Mouse (Mus musculus) adrenal gland, postnatal 25 days (tissue): ENCODE data around the gene Agpat2. TPM values are rescaled to one million over a fixed set of nuclear protein-coding genes. Genes with fewer than 3 reads are reported as not detected.

Experiments
- DNase-seq: peaks from one replicate; pipeline ENCODE4 v3.0.0; 2021; ENCODE audit warnings: mixed read lengths
- long read RNA-seq: library from polyadenylated mRNA; stranded (forward); transcript quantifications from one replicate; pipeline ENCODE4 v2.0.0, GENCODE M21; 2021
- total RNA-seq: library from RNA; stranded (reverse); gene quantifications from 2 replicates; pipeline ENCODE4 v1.2.3, GENCODE M21; 2021

Agpat2 gene
- 290 and 352 TPM in 2 replicates for total RNA-seq
- long read RNA-seq, transcript Agpat2-202 (6 exons, 1,273 nt), result minor isoform, 56 of 1,101 reads
- long read RNA-seq, transcript Agpat2-203 (5 exons, 1,145 nt), result minor isoform, 16 of 1,101 reads
- long read RNA-seq, transcript Agpat2-201 (6 exons, 1,489 nt), result major isoform, 941 of 1,101 reads
- long read RNA-seq, partial matches to known transcripts, result 75 of 1,101 reads
- long read RNA-seq, other reads (novel, unspliced or antisense), result 13 of 1,101 reads

GRCm38 (mm10) chr2:26603720-26604671 is at the start of gene Agpat2:
TSS of gene Agpat2 (minus strand) at chr2:26604417.
- peak; percentile 93 for DNase-seq

- DNase-seq, result peak; percentile 58
Observed at GRCm38 (mm10) chr2:26646643-26647293, 42.6 kb upstream of the Agpat2 start.

- DNase-seq, result peak; percentile 26
Observed at GRCm38 (mm10) chr2:26643942-26644341, 39.7 kb upstream of the Agpat2 start.

- no peak for DNase-seq
Observed at GRCm38 (mm10) chr2:26641006-26641647, 36.9 kb upstream of the Agpat2 start.

GRCm38 (mm10) chr2:26639838-26640830 is 35.9 kb upstream of the Agpat2 start:
- peak; percentile 98 for DNase-seq

- DNase-seq, result no peak
Observed at GRCm38 (mm10) chr2:26639083-26639482, 34.9 kb upstream of the Agpat2 start.

GRCm38 (mm10) chr2:26638572-26638971 is 34.4 kb upstream of the Agpat2 start:
- DNase-seq, result no peak

- DNase-seq, result no peak
Observed at GRCm38 (mm10) chr2:26638039-26638438, 33.8 kb upstream of the Agpat2 start.

GRCm38 (mm10) chr2:26637316-26637932 is 33.2 kb upstream of the Agpat2 start:
- DNase-seq, result no peak

DNA sequence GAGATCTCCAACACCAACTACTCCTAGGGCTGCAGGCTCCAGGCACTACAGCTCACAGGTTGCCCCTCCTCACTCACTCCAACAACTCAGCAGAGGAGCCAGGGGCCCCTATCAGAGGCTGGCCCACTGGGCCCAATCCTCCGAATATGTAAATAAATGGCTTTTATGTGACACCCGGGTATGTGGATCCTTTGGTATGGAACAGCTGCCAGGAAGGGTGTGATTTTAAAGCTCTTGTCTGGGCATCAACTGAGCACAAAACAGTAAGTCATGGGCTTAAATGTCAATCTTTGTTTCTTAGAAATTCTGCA is 32.1 kb upstream of the Agpat2 start:
- DNase-seq, result no peak

GRCm38 (mm10) chr2:26635489-26636324 is 31.5 kb upstream of the Agpat2 start:
- no peak for DNase-seq

DNA sequence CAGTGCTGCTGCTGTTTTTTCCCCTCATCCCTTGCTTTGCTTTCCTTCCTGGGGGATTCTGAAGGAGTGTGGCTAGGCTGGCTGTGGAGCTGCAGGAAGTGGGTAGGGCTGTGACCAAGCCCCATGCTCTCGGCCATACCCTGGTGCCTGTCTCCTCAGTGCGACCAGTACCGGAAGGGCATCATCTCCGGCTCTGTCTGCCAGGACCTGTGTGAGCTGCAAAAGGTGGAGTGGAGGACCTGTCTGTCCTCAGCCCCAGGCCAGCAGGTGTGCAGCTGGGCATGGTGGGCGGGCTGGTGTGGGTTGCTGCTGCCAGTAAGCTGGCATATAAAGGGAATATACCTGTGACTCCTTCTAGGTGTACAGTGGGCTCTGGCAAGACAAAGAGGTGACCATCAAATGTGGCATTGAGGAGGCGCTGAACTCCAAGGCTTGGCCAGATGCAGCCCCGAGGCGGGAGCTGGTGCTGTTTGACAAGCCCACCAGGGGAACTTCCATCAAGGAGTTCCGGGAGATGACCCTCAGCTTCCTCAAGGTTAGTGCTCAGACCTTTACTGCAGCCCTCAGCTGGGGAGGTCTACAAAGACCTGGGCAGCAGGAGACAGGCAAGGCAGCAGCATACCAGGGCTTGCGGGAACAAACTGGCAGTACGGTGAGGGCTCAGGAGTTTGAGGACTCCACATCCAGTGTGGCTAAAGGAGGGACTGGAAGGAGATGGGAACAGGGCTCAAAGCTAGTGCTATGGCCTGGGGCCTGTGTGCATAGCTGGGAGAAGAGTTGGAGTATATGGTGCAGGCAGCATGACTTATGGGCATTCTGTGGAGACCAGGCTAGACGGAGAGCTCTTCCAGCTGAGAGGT is 30.6 kb upstream of the Agpat2 start:
- DNase-seq, result no peak

DNA sequence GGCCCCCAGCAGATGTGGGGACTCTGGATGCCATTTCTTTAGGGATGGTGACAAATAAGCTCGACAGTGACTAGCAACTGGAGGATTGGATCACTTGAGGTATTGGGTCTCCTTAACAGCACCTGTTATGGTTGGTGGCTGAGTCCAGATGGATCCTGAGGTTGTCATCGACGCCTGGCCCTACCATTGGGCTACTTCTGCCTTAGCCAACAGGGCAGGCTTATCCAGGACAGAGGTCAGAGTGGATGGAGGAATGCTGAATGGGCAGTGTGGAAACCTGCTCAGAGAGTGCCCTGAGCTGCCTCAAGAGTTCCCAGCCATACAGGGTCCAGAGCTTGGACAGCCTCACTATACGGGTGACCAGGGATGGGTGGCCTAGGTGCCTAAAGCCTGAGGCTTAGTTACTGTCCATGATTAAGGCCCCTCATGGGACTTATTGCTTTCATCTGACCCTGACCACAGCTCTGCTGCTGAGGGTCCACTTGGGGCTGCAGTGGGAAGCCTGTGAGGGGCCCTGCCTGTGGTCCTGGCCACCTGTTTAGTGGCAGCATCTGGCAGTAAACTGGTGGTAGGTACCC is 29.8 kb upstream of the Agpat2 start:
- no peak for DNase-seq

DNA sequence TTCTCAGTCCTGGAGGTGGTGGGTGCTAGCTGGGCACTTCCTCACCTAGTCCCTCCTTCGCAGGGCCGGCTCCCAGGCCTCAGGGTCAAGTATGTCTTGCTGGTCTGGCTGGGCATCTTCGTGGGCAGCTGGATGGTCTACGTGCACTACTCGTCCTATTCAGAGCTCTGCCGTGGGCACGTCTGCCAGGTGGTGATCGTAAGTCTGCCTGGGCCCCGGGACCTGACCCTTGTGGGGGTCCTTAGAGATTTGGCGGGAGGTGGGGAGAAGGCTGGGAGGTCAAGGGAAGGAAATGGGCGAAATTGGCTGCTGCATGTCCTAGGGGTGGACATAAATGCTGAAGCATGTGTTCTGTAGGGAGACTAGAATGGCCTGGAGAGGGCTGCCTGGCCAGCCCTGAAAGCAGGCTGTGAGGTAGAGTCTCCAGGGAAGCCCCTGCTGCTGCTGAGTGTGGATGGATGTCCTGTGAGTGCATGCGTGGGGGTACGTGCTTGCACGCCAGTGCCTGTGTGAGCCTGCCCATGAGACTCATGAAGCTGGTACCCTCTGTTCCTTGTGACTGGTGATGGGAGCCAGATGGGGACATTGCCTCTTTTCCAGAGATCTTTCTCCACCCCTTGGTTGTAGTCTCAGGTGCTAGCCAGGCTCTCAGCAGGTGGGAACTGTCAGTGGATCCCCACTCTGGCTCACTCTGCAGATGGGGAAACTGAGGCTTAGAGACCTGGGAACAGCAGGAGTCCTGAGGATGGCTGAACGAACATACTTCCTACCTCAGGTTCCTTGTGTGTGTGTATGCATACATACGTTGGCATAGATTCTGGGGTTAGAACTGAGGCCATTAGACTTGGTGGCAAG is 28.6 kb upstream of the Agpat2 start:
- DNase-seq, result no peak

GRCm38 (mm10) chr2:26628792-26629437 is 24.7 kb upstream of the Agpat2 start:
- no peak for DNase-seq

GRCm38 (mm10) chr2:26627921-26628739 is 23.9 kb upstream of the Agpat2 start, which contains the start of gene Fam69b:
TSS of gene Fam69b (plus strand) at chr2:26628457.
- peak; percentile 82 for DNase-seq
